Mouse (Mus musculus): Measurements from ENCODE around the gene Zfp57. TPM values are rescaled to one million over a fixed set of nuclear protein-coding genes. Genes with fewer than 3 reads are reported as not detected.

Gene Zfp57
- total RNA-seq, 2 experiments from 2014 or later, result 0.57 TPM; not detected in 1

DNA sequence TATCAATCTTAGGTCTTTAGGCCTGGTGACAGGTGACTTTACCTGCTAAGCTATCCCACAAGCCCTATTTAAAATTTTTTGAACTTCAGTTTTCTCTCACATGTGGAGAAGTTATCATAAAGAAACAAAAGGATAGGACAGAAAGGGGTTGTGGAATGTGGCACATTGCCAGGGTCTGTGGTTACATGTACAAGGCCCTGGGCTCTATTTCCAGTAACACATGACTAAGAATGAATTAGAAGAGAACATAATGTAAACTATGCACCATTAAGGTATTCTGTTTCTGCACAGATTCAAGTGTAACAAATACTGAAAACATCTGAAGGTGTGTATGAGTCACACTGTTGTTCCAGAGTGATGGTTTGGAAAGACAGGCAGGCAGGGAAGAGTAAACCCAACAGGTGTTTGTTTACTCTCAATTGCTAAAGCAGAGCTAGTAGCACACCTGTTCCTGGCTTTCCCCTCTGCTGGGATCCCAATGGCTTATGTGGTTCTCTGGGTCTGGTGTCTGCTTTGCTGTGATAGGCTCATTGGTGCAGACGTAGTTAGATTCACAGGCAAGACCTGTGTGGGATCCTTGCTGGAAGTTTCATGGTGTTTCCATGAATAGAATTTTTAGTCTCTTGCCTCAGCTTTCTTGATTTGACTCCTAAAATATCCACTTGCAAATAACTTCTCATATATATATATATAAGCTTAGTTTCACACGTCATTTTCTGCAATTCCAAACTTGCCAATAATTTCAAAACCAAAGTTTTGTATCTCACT is 38.3 kb downstream of the Zfp57 start:
- no peak for ATAC-seq (replicated peaks; ENCODE audit: poor library complexity, severe bottlenecking)

GRCm38 (mm10) chr17:37044651-37045244 is 43.8 kb downstream of the Zfp57 start:
- peak; percentile 78 for ATAC-seq (replicated peaks; ENCODE audit: poor library complexity, severe bottlenecking)

DNA sequence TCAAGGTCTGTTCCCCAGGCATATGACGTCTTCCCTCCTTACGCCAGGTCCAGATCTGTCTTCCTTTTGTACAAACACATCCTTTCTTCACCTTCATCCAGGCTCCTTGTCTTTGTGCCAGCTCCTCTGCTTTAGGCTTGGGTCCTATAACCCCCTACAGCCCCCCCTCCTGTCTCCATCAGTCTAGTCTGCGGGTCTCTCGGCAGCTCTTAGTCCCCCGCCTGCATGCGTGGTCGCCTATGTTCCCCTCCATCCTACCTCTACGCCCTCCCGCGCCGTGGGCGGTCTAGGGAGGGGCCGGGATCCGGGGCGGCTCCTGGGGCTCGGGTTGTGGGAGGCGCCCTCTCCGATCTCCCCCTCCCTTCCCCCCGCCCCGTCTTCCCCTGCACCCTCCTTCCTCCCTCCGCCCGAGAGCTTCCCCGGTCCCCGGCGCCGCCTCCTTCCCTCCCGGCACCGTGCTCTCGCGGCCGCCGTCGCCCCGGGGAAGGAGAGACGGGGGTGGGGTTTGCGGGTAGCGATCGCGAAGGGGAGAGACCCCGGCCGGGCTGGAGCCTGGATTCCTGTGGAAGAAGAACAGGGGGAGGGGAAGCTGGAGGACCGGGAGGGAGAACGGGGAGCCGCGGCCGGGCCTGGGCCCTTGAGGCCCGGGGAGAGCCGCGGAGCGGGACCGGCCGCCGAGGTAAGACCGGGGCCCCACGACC is 44.8 kb downstream of the Zfp57 start, which contains the start of gene Gabbr1:
Gene Gabbr1 (plus strand): TSS at position 356 of the 701 bp plus-strand sequence.
- ATAC-seq (replicated peaks; ENCODE audit: poor library complexity, severe bottlenecking), result peak; percentile 36

- peak; percentile 40 for ATAC-seq (replicated peaks; ENCODE audit: poor library complexity, severe bottlenecking)
Observed at GRCm38 (mm10) chr17:37046312-37047112, 45.5 kb downstream of the Zfp57 start.

DNA sequence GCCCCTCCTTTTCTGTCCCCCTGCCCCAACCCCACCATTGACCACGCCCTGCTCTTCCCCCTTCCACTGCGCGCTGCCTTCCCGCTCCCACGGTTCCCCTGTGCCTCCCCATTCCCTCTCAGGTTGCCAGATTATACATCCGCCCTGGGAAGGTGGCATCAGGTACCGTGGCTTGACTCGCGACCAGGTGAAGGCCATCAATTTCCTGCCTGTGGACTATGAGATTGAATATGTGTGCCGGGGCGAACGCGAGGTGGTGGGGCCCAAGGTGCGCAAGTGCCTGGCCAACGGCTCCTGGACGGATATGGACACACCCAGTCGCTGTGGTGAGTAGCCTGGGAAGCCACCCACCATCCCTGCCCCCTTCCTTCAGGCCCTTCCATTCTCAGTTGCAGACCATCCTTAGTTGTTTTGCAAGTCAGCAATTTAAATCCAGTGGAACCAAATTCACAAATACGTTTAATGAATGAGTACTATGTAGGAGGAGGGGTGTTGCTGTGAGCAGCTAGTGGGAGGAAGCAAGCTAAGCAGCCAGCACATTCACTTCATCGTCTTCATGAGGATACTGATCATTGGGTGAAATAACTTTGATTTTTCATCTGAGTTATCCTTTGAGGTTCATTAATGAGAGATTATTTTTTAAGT is 46.5 kb downstream of the Zfp57 start:
- ATAC-seq (replicated peaks; ENCODE audit: poor library complexity, severe bottlenecking), result no peak

- ATAC-seq (replicated peaks; ENCODE audit: poor library complexity, severe bottlenecking), result no peak
Observed at GRCm38 (mm10) chr17:37047981-37048380, 47.0 kb downstream of the Zfp57 start.

DNA sequence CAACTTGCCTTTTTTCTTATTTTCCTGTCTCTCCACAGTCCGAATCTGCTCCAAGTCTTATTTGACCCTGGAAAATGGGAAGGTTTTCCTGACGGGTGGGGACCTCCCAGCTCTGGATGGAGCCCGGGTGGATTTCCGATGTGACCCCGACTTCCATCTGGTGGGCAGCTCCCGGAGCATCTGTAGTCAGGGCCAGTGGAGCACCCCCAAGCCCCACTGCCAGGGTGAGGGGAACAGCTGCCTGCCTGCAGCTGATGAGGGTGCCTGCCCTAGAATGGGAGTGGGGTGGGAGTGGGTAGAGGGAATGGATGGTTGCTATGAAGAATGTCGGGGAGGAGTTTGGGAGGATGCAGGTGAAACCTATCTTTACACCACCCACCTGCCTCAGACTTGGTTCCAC is 47.4 kb downstream of the Zfp57 start:
- no peak for ATAC-seq (replicated peaks; ENCODE audit: poor library complexity, severe bottlenecking)

DNA sequence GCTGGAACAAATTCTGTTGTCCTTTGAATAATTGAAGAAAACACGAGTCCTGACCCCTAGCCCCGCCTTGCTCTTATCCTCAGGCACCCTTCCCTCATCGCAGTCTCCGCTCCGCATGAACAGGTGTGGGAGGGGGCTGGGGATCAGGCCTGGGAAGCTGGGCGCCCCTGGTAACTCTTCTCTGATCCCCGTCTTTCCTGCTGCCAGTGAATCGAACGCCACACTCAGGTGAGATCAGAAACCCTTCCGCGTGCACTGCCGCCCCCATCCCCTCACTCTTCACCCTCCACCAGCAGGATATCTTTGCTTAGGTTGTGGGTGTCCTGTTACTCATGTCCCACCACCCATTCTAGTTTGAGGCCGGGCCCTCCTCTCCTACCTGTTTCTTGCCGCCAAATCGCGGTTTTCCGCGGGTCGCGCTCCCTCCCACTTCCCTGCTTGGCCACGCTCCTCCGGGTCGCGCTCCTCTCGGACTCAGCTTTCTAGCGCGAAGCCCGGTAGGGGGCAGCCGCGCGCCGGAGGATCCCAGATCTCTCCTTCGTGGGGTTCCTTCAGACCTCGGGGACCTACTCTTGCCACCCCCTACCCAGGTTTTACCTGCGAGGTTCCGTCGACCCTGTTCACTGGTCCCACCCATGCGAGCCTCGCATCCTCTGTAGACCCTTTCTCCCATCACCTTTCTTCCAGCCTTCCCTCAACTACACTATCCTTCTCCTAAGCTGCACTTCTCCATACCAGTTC is 48.8 kb downstream of the Zfp57 start:
- ATAC-seq (replicated peaks; ENCODE audit: poor library complexity, severe bottlenecking), result peak; percentile 18

DNA sequence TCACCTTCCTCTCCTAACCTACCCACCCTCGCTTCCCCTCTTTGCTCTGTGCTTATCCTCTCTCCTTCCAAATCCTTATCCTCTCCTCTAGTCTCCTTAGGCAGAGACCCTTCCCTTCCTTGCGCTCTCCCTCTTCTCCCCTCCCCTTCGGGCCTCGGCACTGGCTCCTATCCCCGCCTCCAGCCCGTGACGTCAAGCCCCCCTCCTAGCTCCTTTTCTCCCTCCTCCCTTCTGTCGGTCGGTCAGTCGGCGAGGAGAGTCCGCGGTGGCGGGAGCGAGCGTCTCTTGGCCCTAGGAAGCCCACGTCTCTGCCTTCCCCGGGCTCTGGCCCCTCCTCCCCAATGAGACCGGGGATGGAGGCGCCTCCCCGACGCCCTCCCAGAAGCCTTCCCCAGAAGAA is 49.4 kb downstream of the Zfp57 start:
- ATAC-seq (replicated peaks; ENCODE audit: poor library complexity, severe bottlenecking), result peak; percentile 6; the same call in 1 of the 2 replicates

- no peak for ATAC-seq (replicated peaks; ENCODE audit: poor library complexity, severe bottlenecking)
Observed at GRCm38 (mm10) chr17:37050876-37051275, 49.9 kb downstream of the Zfp57 start.

- ATAC-seq (replicated peaks; ENCODE audit: poor library complexity, severe bottlenecking), result peak; percentile 53
Observed at GRCm38 (mm10) chr17:37051745-37052144, 50.8 kb downstream of the Zfp57 start.

DNA sequence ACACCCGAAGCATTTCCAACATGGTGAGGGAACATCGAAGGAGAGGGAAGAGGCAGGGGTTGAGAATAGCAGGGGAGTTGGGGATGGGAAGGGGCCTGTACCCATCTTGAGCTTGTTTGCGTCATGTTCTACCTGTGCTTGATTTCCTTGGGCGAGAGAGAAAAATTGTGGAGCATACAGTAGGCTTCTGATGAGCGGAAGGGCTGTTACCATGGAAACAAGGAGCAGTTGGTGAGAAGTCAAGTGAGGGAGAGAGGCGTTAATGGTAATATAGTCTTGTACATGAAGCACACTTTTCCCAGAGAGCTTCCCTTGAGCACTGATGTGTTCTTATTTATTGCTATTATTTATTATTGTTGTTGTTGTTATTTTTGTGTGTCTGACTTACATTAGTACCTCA is 56.0 kb downstream of the Zfp57 start:
- no peak for ATAC-seq (replicated peaks; ENCODE audit: poor library complexity, severe bottlenecking)

Other genes with a start within 250 kb of the Zfp57 start
- gene H2-M10.5, start 228.3 kb upstream of the Zfp57 start, total RNA-seq (2014; fragmentation: Nextera tagmentation), result not detected in 2 replicates
- gene H2-M10.5, start 228.3 kb upstream of the Zfp57 start, total RNA-seq (2017), result not detected in 2 replicates
- gene H2-M10.6, start 189.0 kb upstream of the Zfp57 start, total RNA-seq (2014; fragmentation: Nextera tagmentation), result not detected in 2 replicates
- gene H2-M10.6, start 189.0 kb upstream of the Zfp57 start, total RNA-seq (2017), result not detected in 2 replicates
- gene Trim26, start 164.0 kb upstream of the Zfp57 start, total RNA-seq (2014; fragmentation: Nextera tagmentation), result 16.1 and 25.1 TPM in 2 replicates
- gene Trim26, start 164.0 kb upstream of the Zfp57 start, total RNA-seq (2017), result 8.4 and 11.9 TPM in 2 replicates
- gene Trim15, start 134.0 kb upstream of the Zfp57 start, total RNA-seq (2014; fragmentation: Nextera tagmentation), result not detected in 2 replicates
- not detected in 2 replicates for gene Trim15, start 134.0 kb upstream of the Zfp57 start, total RNA-seq (2017)
- gene Trim10, start 131.6 kb upstream of the Zfp57 start, total RNA-seq (2014; fragmentation: Nextera tagmentation), result not detected in 2 replicates
- gene Trim10, start 131.6 kb upstream of the Zfp57 start, total RNA-seq (2017), result 0.39 TPM in 1 of 2 replicates, not detected in the other
- not detected in 2 replicates for gene Trim40, start 111.0 kb upstream of the Zfp57 start, total RNA-seq (2014; fragmentation: Nextera tagmentation)
- gene Trim40, start 111.0 kb upstream of the Zfp57 start, total RNA-seq (2017), result not detected in 2 replicates
- not detected in 2 replicates for gene Trim31, start 103.0 kb upstream of the Zfp57 start, total RNA-seq (2014; fragmentation: Nextera tagmentation)
- not detected in 2 replicates for gene Trim31, start 103.0 kb upstream of the Zfp57 start, total RNA-seq (2017)
- not detected in 2 replicates for gene Rnf39, start 58.2 kb upstream of the Zfp57 start, total RNA-seq (2014; fragmentation: Nextera tagmentation)
- not detected in 2 replicates for gene Rnf39, start 58.2 kb upstream of the Zfp57 start, total RNA-seq (2017)
- 81.0 and 96.9 TPM in 2 replicates for gene Ppp1r11, start 49.4 kb upstream of the Zfp57 start, total RNA-seq (2014; fragmentation: Nextera tagmentation)
- 91.6 and 110 TPM in 2 replicates for gene Ppp1r11, start 49.4 kb upstream of the Zfp57 start, total RNA-seq (2017)
- 81.6 and 134 TPM in 2 replicates for gene Znrd1, start 42.6 kb upstream of the Zfp57 start, total RNA-seq (2014; fragmentation: Nextera tagmentation)
- gene Znrd1, start 42.6 kb upstream of the Zfp57 start, total RNA-seq (2017), result 25.6 and 35.4 TPM in 2 replicates
- gene Znrd1as, start 42.6 kb upstream of the Zfp57 start, total RNA-seq (2014; fragmentation: Nextera tagmentation), result 1.1 and 5.5 TPM in 2 replicates
- gene Znrd1as, start 42.6 kb upstream of the Zfp57 start, total RNA-seq (2017), result 9.1 and 11.2 TPM in 2 replicates
- gene 2410137M14Rik, start 19.9 kb upstream of the Zfp57 start, total RNA-seq (2014; fragmentation: Nextera tagmentation), result not detected in 2 replicates
- not detected in 2 replicates for gene 2410137M14Rik, start 19.9 kb upstream of the Zfp57 start, total RNA-seq (2017)
- gene H2-M5, start 11.6 kb upstream of the Zfp57 start, total RNA-seq (2014; fragmentation: Nextera tagmentation), result not detected in 2 replicates
- gene H2-M5, start 11.6 kb upstream of the Zfp57 start, total RNA-seq (2017), result not detected in 2 replicates
- not detected in 2 replicates for gene Mog, start 22.2 kb downstream of the Zfp57 start, total RNA-seq (2014; fragmentation: Nextera tagmentation)
- gene Mog, start 22.2 kb downstream of the Zfp57 start, total RNA-seq (2017), result not detected in 2 replicates
- 1.3 and 2.0 TPM in 2 replicates for gene Gabbr1, start 44.8 kb downstream of the Zfp57 start, total RNA-seq (2014; fragmentation: Nextera tagmentation)
- gene Gabbr1, start 44.8 kb downstream of the Zfp57 start, total RNA-seq (2017), result 0.57 and 1.7 TPM in 2 replicates
- gene Olfr90, start 87.3 kb downstream of the Zfp57 start, total RNA-seq (2014; fragmentation: Nextera tagmentation), result not detected in 2 replicates
- gene Olfr90, start 87.3 kb downstream of the Zfp57 start, total RNA-seq (2017), result not detected in 2 replicates
- not detected in 2 replicates for gene Olfr91, start 97.1 kb downstream of the Zfp57 start, total RNA-seq (2014; fragmentation: Nextera tagmentation)
- gene Olfr91, start 97.1 kb downstream of the Zfp57 start, total RNA-seq (2017), result not detected in 2 replicates
- not detected in 2 replicates for gene Olfr92, start 118.9 kb downstream of the Zfp57 start, total RNA-seq (2014; fragmentation: Nextera tagmentation)
- gene Olfr92, start 118.9 kb downstream of the Zfp57 start, total RNA-seq (2017), result not detected in 2 replicates
- not detected in 2 replicates for gene Olfr93, start 160.3 kb downstream of the Zfp57 start, total RNA-seq (2014; fragmentation: Nextera tagmentation)
- gene Olfr93, start 160.3 kb downstream of the Zfp57 start, total RNA-seq (2017), result not detected in 2 replicates
- not detected in 2 replicates for gene Ubd, start 192.7 kb downstream of the Zfp57 start, total RNA-seq (2014; fragmentation: Nextera tagmentation)
- not detected in 2 replicates for gene Ubd, start 192.7 kb downstream of the Zfp57 start, total RNA-seq (2017)
- not detected in 2 replicates for gene Olfr94, start 199.8 kb downstream of the Zfp57 start, total RNA-seq (2014; fragmentation: Nextera tagmentation)
- gene Olfr94, start 199.8 kb downstream of the Zfp57 start, total RNA-seq (2017), result not detected in 2 replicates
- not detected in 2 replicates for gene Olfr95, start 212.0 kb downstream of the Zfp57 start, total RNA-seq (2014; fragmentation: Nextera tagmentation)
- not detected in 2 replicates for gene Olfr95, start 212.0 kb downstream of the Zfp57 start, total RNA-seq (2017)
- gene Olfr96, start 219.0 kb downstream of the Zfp57 start, total RNA-seq (2014; fragmentation: Nextera tagmentation), result not detected in 2 replicates
- not detected in 2 replicates for gene Olfr96, start 219.0 kb downstream of the Zfp57 start, total RNA-seq (2017)
- gene Olfr97, start 236.2 kb downstream of the Zfp57 start, total RNA-seq (2014; fragmentation: Nextera tagmentation), result not detected in 2 replicates
- not detected in 2 replicates for gene Olfr97, start 236.2 kb downstream of the Zfp57 start, total RNA-seq (2017)